Mouse (Mus musculus): ENCODE results near the gene Zfp3.

Gene Zfp3

DNA sequence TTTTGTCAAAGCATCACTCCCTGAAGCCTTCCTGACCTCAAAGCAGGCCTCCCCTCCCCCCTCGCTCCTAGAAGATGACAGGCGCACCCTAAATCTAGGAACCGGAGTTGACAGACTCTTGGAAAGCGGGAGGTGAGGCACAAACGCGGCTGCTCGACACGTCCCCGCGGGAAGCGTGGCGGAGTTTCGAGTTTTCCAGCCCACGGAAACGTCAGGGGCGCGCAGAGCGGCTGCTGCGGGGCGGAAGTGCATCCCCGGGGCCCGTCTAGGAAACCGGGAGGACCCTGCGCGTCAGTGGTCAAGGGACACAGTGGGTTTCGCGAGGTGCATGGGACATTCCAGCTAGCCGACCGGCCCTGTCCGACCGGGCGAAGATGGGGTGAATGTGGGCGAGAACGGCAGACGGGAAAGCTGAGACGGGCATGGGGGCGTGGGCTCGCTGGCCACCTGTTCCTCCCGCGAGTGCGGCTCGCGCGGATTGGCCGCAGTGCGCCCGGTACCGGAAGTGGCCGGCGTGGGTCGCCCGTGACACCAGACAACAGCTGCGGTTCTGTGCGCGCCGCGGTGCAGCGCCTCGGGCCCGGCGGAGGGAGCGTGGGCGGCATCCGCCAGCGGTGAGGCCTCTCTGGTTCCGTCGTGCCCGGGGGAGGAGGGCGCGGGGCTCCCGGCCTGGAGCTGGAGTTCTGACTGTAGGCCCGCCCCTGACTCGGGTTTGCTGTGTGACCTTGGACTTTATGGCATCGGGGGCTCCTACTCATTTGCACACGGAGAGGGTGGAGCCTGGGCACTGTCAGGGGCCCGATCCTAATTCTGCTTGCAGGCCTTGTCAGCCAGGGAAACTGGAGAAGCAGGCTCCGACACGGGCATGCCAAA lies at the start of gene Zfp3:
Gene Zfp3 (plus strand): TSS at position 274 of the 873 bp plus-strand sequence.
- peak; percentile 82 for DNase-seq

DNA sequence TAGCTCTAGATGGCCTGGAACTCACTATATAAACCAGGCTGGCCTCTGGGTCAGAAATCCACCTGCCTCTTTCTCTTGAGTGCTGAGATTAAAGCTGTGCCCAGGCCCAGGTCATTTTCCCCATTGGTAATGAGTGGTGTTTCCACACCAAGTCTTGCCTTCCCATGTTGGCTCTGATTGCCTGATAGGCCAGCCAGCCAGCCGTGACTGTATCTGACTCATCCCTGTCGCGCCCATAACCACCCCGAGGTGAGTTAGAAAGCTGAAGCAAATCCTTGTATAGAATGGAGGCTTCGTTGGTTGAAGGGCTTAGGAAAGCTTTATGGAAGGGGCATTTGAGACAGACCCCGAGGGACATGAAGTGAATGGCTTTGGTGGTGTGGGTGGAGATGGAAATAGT lies 48.2 kb upstream of the Zfp3 start:
- no peak for DNase-seq

- DNase-seq = no peak
Measured at GRCm38 (mm10) chr11:70718481-70718880, 45.5 kb upstream of the Zfp3 start.

- no peak for DNase-seq
Measured at GRCm38 (mm10) chr11:70720567-70720966, 43.4 kb upstream of the Zfp3 start.

GRCm38 (mm10) chr11:70721072-70721471 lies 42.9 kb upstream of the Zfp3 start:
- DNase-seq = no peak

DNA sequence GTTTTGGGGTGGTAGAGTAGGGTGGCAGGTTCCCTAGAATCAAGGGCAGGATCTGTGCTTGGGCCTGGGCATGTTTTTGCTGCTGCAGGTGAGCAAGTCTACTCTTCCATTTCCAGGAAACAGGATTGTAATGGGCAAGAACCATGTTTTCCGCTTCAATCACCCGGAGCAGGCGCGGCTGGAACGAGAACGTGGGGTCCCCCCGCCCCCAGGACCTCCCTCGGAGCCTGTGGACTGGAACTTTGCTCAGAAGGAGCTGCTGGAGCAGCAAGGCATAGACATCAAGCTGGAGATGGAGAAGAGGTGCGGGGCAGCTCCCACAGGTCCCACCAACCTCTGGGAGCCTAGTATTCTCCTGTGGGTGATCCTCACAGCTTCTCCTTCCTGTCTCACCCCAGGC lies 39.3 kb upstream of the Zfp3 start:
- no peak for DNase-seq

GRCm38 (mm10) chr11:70726585-70726984 lies 37.4 kb upstream of the Zfp3 start:
- DNase-seq = no peak

- DNase-seq = no peak
Measured at GRCm38 (mm10) chr11:70727385-70727784, 36.6 kb upstream of the Zfp3 start.

DNA sequence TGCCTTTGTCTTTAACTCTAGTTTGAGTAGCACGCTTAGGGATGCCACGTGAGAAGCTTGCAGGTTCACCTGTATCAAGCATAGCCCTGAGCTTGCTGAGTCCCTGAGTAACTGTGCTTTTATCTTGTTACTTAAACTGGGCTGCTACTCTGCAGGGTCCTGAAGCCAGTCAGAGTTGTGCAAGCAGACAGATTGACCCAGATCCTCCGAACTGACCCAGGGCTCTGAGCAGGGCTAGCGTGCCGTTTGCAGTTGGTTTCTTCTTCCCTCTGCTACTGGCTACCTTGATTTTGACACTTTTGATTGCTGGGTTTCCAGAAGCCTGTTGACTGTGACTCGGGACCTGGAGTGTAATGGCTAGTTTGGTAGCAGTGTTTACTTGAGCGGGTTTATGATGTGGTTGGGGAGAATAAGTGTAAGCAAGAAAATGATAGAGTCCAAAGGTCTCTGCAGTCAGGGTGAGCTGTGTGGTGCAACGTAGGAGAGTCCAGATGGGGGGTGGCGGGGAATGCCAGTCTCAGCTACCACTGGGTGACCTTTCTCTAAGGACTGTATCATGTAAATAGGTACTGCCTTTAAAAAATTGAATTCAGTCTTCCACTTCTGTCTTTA lies 33.5 kb upstream of the Zfp3 start:
- no peak for DNase-seq

GRCm38 (mm10) chr11:70731178-70731577 lies 32.8 kb upstream of the Zfp3 start:
- no peak for DNase-seq

- no peak for DNase-seq
Measured at GRCm38 (mm10) chr11:70733256-70733655, 30.8 kb upstream of the Zfp3 start.

DNA sequence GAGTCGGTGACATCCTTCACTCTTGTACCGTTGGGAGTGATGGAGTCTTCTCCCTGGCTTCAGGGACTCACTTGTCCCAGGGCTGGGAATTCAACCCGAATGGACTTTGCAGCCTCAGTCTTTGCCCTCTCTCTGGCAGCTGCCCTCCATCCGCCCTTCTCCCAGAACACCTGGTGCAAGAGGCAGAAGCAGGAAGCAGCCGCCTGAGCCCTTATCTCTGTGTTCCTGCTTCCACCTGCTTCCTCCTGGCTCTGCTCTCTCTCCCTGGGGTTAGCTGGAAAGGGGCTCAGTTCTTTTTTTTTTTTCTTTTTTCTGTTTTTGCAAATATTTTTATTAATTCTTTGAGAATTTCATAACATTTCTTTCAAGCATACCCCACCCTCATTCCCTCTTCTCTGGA lies 26.3 kb upstream of the Zfp3 start:
- DNase-seq = no peak

- no peak for DNase-seq
Measured at GRCm38 (mm10) chr11:70741603-70742002, 22.4 kb upstream of the Zfp3 start.

GRCm38 (mm10) chr11:70742117-70742516 lies 21.9 kb upstream of the Zfp3 start:
- no peak for DNase-seq

DNA sequence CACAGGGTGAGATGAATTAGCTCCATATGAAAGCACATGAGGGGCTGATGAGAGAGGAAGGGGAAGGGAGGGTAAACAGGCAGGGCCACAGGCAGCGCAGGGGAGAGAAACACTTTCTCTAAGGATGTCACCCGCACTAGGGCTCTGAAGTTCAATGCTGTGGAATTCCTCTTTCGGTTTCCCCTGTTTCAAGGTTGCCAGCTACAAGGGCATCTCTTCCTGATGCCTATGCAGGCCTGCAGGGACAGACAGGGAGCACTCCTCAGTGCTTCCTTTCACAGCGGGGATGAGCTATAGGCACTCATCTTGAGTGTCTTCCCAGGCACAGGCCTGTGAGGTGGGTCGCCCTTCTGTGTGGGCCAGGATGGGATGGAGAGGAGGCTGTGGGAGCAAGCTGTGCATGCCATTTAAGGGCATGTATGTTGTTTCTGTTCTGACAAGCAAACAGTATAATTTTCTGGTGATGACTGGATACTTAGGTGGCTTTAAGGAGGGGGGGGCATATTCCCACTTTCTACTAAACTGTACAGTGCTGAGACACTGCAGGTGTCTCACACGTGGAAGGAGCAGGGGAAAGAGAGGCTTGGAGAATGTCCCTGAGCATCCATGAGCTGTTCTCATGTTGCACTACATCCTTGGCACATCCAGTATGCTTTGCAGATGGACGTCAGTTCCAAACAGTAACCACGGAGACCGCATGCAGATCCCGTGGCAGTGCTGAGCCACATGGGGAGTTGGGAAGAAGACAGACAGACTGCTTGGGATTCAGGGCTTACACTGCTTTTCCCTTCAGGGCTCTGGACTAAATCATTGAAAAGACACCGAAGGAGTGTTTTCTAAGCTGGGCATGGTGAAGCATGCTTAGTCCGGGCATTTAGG lies 21.2 kb upstream of the Zfp3 start:
- DNase-seq = no peak

- DNase-seq = no peak
Measured at GRCm38 (mm10) chr11:70745636-70746035, 18.4 kb upstream of the Zfp3 start.

GRCm38 (mm10) chr11:70747876-70748545 lies 16.0 kb upstream of the Zfp3 start:
- no peak for DNase-seq

DNA sequence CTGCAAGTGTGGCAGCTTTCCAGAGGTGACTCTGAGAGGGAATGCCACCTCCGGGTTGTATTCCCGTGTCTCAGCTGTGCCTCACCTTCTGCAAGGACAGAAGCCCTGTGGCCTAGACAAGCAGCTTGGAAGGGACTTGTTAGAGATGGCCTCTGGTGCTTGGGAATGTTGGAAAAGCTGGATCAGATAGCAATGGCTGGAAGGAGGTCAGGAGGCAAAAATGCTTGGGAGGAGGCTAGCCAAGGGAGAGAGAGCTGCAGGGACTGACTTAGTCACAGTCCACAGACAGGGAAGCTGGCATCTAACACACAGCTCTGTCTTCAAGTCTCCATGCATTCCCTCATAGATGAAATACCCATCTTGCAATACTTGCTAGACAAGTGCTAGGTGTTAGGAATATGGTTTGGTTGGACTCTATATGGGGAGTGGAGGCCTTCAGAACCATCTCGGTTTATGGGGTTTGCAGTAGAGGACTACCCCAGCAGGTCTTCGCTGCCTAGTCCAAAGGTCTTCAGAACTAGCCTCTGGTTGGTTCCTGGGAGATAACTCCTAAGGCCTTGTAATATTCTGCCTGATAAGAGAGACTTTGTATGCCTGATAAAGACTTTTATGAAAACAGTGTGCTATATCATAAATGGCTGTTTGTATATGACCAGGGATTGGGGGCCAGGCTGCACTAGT lies 11.5 kb upstream of the Zfp3 start:
- no peak for DNase-seq

DNA sequence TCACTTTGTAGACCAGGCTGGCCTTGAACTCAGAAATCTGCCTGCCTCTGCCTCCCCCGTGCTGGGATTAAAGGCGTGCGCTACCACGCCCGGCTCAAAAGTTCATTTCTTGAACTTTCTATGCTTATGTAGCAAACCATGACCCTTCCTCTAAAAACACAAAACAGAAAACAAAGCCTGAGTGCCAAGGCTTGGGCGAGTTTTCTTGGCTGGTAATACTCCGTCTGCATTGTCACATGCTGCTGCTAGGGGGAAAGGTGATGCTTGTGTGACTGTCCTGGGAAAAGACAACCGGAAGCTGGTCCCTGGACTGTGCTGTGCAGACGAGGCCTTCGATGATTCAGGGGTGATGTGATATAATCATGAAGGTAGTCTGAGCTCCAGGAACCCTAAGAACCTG lies 10.9 kb upstream of the Zfp3 start:
- DNase-seq = no peak

DNA sequence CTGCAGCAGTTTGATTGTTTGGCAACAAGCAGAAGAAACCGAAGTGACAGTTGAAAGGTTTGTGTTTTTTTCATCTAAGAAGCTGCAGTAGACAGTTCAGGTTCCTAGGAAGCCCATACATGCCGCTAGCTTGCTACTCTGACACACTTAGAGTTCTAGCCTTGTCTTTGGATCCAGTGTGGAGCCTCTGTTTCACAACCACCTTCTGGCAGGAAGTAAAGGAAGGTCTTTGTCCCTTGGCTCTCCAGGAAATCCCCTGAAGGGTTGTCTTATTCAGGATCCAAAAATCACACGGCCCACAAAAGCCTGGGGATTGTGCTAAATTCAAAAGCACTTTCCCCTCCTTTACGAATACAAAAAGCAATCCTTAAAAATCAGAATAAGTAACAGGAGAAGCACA lies 9.5 kb upstream of the Zfp3 start:
- no peak for DNase-seq

- DNase-seq = no peak
Measured at GRCm38 (mm10) chr11:70754958-70755357, 9.1 kb upstream of the Zfp3 start.

- peak; percentile 87 for DNase-seq
Measured at GRCm38 (mm10) chr11:70755645-70756044, 8.4 kb upstream of the Zfp3 start.
